Mouse (Mus musculus) cerebellum, adult 11-12 months (tissue): Measurements from ENCODE around the gene Scand1.

Source experiments
- DNase-seq: peaks from one replicate; pipeline ENCODE4 v3.0.0; 2022

Scand1 gene

DNA sequence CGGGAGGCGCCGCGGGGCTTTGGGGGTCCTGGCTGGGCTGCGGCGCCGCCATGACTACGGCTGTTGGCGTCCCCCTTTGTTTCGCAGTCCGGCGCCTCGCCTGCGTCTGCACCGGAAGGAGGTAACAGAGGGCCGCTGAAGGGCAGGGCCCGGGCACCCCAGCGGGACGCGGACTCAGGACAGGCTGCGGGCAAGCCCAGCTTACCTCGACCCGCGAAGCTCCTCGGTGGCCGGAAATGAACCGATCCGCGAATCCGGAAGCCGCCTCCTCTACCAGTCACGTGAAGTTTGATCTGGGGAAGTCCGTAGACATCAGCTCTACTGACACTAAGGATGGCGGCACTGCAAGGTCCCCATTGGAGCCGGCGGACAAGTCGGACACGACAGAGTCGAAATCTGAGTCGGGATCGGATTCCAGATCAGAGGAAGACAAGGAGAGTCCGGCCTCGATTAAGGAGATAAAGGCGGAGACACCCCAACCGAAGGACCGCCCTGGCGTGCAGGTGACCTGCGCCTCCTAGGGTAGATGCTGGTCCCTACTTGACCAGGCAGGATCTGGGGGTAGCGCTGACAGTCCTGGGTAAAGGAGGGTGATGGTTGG is at the start of gene Scand1, which contains the start of gene Cnbd2:
Gene Scand1, minus strand, starts transcription at position 408 of the 601 bp plus-strand sequence.
Gene Cnbd2, plus strand, starts transcription at position 3 of the 601 bp plus-strand sequence.
- DNase-seq: peak; percentile 83

DNA sequence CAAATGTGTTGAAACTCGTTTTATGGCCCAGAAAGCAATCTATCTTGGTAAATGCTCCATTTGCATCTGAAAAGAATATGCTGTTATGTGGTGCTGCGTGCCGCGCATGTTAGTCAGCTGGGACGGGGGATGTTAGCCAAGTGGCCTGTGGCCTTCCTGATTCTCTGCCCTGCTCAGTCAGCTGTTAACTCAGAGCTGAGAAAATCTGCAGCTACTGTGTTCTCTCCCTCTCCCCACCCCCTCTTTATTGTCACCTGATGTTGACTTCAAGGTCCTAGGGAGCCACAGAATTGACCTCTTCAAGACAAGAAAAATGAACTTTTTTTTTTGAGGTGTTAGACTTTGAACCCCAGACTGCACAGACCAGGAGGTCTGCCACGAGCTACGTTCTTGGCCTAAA is 43.5 kb upstream of the Scand1 start:
- peak; percentile 23 for DNase-seq

DNA sequence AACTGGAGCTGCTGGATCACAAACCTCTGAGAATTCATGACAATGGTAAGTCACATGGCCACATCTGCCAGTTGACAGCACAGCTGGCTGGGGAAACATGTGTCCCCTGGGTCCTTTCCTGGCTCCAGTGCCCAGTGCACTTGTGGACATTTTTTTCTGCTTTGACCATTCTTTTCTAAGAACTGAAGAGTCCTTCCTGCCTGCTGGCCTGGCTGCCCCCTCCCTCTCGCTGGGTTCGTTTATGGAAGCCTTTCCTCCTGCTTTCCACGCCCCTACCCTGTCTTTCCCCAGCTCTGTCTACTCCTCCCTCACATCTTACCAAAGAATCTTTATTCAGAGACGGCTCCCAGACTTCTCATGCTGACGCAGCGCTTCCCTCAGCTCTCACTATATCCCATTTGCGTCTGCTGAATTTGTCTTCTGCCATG is 40.8 kb upstream of the Scand1 start:
- DNase-seq: no peak

DNA sequence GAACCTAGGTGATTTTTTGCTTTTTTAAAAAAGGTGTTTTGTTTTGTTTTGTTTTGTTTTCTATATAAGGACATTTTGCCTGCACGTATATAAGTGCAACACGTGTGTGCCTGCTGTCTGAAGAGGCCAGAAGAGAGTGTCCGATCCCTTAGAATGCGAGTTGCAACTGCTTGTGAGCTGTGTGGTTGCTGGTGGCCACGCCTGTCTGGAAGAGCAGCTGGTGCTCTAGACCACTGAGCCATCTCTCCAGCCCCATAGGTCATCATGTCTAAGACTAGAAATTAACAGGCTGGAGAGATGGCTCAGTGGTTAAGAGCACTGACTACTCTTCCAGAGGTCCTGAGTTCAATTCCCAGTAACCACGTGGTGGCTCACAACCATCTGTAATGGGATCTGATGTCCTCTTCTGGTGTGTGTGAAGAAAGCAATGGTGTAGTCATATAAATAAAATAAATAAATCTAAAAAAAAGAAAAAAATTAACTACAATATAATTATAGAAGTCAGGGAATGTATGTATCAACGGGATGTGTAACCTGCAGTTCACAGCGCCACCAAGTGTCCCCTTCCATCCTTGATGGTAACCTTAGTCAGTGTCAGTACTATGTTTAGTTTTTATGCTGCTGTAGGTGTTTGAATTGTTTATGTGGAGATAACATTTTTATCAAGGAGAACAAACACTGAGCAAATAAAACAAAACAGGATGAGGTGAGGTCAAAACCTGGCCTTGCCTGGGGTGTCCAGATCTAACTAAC is 40.1 kb upstream of the Scand1 start:
- DNase-seq: no peak

DNA sequence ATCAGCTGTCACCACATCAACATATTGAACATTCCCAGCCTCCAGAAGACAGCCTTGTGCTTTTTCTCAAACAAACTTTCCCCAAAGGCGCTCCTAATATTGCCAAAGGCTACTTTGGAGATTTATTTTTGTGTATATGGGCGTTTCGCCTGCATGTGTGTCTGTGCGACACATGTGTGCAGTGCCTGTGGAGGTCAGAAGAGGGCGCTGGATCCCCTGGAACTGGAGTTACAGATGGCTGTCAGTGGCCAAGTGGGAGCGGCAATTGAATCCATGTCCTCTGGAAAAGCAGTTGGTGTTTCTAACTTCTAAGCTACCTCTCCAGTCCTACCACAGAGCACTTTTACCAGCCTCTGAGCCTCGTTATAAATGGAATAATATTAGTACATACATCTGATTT is 38.7 kb upstream of the Scand1 start:
- no peak for DNase-seq

DNA sequence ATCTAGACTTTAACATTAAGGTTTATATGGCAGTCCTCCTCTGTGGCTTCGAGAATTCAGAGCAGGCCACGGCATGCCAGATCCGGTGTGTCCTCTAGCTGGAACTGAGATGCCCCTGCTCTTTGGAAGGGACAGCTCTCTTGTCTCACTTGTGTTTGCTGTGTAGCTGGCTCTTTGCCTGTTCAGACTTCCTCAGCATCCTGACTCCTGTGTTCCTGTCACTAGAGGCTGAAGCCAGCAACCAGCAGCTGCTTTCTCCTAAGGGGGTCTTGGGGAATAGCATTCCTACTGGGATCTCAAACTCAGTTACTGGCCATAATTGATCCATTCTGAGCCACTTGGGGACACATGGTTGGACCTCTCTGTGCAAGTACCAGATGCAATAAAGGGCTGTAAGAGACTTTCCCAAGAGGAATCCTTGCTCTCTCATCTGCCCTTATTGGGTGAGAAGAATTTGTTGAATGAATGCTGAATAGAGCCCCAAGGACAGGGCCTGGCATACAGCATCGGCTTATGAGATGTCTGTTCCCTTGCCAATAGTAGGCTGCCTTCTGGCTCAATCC is 36.9 kb upstream of the Scand1 start:
- DNase-seq: no peak

DNA sequence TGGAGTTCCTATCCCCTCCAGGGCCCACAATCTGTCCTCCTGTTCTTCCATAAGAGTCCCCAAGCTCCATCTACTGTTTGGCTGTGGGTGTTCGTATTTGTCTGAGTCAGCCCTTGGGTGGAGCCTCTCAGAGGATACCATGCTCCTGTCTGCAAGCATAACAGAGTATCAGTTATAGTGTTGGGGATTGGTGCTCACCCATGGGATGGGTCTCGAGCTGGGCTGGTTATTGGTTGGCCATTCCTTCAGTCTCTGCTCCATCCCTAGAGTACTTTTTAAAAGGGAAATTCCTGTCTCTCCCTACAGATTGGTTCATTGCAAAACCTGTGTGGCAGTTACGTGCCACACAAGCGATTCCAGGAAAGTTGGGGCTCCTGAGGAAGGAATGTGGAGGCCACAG is 36.3 kb upstream of the Scand1 start:
- DNase-seq: no peak

DNA sequence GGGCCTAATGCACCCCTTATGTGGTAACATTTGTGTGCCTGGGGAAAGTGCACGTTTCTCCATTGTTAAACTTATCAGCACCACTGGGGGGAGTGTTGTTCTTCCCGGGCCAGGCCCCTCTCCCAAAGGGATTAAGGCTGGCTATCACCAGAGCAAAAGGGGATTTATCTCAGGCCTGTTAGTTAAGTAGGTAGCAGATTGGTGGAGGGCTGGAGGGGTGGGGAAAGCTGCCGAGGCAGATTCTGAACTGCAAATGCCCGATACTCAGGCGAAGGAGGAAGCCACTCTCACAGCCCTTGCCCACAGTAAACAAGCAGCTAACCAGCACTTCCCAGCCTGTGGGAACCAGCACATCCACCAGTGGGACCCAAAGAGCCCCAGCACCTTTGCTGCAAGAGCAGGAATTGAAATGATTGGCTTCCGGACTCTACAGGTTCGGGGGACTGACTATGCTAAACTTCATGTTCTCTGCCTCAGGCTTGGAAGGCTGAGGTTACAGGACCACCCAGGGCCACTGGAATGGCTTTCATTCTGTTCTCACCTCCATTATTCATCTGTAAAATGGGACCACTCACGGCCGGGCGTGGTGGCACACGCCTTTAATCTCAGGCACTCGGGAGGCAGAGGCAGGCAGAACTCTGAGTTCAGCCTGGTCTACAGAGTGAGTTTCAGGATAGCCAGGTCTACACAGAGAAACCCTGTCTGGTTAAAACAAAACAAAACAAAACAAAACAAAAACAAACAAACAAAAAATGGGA is 32.5 kb upstream of the Scand1 start:
- no peak for DNase-seq

DNA sequence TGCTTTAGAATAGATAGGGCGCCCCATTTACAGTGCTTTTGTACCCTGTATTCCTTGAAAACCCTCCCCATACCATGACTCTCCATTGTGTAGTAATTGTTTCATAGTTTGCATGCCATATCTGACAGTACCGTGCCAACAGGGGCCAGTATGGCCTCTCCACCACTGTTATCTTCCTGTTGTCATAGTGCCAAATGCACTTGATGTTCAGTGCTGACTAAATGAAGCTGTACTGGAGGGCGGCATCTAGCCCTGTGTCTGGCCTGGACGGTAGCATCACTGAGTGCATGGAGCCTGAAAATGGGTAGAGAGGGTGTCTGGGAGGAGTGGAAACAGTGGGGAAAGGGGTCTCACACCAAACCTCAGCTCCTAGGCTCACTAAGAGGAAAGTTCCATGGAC is 27.6 kb upstream of the Scand1 start:
- no peak for DNase-seq

DNA sequence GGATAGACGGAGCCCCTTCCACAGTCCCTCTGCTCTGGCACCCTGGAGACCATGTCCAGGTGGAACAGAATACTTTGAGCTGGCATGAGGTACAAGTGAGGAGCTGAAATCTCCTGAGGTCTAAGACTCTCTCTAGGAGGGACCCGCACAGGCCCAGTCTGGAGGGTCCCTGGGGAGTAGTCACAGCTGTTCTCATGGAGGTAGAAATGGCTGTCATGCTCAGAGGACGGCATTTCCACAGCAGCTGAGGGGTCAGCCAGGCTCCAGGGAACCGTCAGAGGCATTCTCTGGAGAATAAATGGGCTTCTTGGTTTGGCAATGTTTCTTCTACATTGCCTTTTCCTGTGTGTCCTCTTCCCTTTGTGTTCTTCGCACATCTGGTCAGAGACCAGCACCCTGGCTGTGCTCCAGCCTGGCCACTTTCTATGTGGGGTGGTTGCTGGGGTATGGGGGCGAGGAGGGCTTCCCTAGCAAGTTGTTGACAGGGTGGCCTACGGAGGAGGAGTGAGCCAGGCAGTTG is 19.0 kb upstream of the Scand1 start:
- DNase-seq: no peak

DNA sequence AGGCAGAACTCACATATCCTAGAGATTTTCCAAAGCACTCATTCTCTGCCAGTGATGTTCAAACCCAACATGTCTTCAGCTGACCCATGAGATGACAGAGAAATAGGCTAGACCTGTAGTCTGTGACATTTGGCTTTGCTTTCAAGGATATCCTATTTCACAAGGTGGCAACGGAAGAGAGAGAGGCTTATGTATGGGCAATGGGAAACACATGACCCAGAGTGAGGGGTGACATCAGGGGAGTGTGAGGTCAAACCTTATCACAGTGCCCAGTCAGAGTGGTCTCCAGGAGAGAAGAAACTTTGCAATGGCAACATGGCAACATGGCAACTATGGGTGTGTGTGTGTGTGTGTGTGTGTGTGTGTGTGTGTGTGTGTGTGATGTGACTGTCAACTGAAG is 18.2 kb upstream of the Scand1 start:
- DNase-seq: no peak

DNA sequence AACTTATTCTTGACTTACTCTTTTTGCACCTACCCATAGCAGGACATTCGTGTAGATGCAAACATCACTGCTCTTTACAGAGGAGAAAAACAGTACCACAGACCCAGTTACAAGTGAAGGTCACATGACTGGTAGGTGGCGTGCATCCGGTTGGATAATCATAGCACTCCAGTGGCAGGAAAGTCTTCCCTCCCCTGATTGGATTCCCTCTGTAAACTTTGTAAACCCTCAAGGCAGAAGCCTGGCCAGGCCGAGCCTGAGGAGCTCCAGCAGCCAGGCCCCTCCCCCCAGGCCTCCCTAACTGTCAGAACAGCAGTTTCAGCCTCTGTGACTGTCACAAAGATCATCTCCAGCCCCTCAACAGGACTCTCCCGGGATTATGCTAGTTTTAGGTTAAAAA is 12.2 kb upstream of the Scand1 start:
- DNase-seq: no peak

DNA sequence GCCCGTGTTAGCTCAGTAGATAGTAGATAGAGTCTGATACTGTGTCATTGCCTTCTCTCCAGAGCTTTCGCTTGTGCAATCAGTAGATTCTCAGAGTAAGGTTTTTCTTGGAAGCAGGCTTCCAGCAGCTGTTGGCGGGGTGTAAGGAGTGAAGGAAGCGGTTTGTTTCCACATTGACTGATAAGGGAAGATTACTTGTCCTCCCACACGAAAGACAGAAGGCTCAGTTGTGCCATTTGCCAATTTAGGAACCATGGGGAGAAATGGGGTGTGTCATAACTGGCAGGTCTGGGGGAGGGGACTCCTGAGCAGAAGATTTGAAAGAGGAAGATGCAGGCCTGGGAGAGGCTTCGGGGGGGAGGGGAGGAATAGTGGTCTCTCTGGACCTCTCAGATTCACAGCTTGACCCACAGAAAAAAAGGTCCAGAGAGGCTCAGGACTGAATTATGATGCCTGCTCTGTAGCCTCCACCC is 11.6 kb upstream of the Scand1 start:
- no peak for DNase-seq

DNA sequence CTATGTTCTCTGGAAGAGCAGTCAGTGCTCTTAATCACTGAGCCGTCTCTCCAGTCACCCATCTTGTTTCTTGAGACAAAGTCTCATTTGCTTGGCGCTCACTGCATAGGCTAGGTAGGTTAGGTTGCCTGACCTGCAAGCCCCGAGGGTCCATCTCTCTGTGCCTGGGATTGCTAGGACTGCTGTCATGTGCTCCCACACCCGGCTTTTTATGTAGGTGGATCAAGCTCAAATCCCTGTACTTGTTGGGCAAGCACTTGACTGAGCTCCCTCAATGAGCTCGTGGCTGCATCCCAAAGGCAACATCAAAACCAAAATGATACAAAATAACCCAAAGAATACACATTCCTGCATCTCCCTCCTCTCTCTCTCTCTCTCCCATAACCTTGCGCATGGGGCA is 9.0 kb upstream of the Scand1 start:
- DNase-seq: no peak

DNA sequence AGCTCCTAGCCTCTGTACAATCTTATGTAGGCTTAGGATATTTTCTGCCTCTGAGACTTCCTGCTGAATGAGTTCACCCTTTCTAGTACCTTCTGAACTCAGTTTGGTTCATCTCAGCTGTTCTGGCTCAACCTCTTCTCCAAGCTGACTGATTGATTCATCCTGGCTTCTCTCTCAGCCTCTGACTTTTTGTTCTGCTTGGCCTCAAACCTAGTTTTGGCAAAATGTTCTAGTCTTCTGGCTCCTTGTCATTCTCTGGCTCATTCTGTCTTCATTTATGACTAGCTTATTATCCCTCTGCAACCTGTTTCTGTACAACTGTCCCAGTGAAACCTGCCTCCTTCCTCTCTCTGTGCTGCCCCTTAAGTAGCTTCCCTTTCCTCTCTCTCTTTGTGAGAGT is 6.0 kb upstream of the Scand1 start:
- no peak for DNase-seq

DNA sequence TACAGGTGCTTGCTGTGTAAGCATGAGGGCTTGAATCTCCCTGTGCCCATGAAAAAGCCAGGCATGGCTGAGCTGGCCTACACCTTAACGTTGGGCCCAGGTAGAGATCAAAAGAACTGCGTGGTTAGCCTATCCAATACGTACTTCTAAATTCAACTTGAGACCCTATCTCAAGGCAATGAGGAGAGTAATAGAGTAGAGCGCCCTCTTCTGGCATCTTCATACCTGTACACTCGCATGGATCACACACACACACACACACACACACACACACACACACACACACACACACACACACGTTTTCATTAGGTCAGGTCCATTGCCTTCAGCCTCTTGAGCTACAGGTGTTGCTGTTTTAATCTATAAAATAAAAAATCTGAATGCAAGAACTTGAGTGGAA is 2.3 kb upstream of the Scand1 start:
- DNase-seq: no peak

DNA sequence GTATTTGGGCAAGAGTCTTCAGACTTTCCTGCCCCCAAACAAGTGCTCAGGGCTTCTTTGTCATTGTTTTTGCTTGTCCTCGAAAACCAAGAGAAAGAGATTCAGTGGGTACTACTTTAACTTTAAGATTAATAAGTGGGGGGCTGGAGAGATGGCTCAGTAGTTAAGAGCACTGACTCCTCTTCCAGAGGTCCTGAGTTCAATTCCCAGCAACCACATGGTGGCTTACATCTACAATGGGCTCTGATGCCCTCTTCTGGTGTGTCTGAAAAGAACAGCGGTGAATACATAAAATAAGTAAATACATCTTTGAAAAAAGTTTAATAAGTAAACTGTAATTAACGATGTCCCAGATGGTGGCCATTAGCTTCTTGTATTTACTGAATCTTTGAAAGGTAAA is 649 bp upstream of the Scand1 start:
- DNase-seq: no peak

DNA sequence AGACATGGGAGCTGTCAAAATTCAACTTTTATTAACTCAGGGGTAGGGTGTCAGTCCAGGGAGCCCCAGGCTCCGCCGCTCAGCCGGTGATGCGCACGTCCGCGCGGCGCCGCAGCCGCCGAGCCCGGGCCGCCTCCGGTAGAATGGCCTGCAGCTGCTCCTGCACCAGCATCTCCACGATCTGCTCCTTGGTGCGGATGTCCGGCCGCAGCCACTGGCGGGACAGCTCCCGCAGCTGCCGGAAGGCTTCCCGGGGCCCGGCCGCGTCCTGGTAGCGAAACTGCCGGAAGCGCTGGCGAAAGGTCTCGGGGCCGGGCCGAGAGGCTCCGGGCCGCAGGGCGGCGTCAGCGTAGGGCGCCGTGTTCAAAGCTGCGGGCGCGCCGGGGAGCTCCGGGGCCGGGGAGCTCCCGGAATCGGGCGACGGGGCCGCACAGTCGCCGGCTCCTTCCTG is 638 bp downstream of the Scand1 start:
- DNase-seq: no peak

DNA sequence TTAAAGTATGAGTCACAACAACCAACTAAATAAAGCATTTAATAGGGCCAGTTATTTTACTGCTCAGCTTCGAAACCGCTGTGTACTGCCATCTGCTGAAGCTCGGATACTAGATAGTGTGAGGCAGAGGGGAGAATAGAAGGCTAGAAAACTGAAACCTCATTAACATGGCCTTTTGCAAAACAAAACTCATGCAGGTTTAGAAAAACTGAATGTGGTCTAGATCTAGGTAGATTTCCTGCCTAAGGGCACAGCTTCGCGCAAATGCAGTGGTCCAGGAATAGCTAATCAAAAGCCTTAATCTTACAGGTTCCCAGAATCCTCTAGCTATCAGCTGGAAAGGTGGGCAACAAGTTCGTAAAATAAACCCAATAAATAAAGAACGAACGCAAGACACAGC is 1.1 kb downstream of the Scand1 start:
- DNase-seq: no peak

DNA sequence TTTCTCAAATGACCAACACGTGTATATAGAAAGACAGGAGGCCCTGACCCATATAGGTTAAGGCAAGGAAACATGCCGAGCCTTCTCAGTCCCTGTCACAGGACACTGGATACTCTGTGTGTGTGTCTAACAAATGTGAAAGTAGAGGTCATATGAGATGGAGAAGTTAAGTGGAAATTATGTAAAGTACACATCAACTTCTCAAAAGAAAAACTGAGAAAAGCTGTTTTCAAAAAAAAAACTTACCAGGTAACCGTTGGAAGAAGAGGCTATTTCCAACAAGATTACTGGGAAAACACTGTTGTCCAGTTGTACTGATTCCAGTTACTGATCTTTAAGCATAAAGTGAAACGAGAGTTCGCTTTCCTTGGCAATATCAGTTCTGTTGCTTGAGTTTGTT is 1.6 kb downstream of the Scand1 start:
- no peak for DNase-seq

DNA sequence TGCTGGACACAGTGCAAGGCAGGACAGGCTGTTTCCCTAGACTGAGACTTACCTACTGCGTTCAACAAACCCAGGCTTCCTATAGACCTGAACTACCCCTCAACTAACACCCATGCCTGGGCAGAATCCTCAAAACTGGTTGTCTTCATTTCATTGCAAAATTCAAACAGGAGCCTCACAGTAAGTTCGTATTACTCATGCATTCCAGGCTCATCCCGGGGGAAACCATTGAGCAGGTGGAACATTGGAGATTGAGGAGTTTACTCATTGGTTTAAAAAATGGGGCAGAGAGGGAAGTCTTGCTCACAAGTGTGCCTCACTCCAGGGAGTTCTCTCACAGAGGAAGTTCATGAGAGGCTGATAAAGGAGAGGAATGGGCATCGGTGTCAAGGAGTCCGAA is 2.0 kb downstream of the Scand1 start:
- no peak for DNase-seq

DNA sequence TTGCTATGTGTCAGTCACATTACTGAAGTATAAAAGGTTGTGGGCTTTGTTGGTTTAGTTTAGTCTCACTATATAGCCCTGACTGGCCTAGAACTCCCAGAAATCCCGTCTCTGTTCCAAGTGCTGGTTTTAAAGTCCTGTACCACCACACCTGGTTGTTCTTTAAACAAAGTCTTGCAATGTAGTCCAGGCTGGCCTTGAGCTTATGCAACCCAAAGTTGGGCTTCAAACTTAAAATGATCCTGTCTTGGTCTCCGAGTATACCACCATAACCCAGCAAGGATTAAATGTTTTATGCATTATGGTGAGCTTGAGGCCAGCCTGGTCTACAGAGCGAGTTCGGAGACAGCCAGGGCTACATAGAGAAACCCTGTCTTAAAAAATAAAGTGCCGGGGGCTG is 2.6 kb downstream of the Scand1 start:
- no peak for DNase-seq

DNA sequence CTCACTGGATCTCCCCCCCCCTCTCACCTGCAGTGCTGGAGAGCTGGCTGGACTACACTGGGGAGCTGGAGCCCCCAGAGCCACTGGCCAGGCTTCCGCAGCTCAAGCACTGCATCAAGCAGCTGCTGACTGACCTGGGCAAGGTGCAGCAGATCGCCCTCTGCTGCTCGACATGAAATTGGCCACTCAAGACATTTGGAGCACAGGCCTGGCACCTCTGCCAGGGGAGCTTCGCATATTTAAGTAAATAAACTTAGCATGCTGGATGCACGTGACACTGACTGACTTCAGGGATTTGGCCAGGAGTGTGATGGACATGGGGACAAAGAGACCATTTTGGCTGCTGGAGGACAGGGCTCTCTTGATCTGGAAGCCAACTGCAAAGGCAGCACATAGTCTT is 5.2 kb downstream of the Scand1 start:
- no peak for DNase-seq
